Mouse (Mus musculus) intestine, embryonic 16.5 days (tissue): ENCODE results near the gene Cacna1g. TPM values are rescaled to one million over a fixed set of nuclear protein-coding genes. Genes with fewer than 3 reads are reported as not detected.

ENCODE experiments used
- ATAC-seq: fragments of 200-750 bp; cut with Nextera tagmentation; 2 replicates; pipeline ENCODE4 v1.8.0; 2017; ENCODE audit warnings: moderate TSS enrichment, moderate library complexity
- H3K27ac ChIP-seq: fragments of 300-500 bp; sonication (generic); 2 replicates; pipeline ENCODE4 v1.5.1; 2014; ENCODE audit warnings: mild to moderate bottlenecking, low read length
- H3K27me3 ChIP-seq: fragments of 300-500 bp; sonication (generic); replicated peaks from 2 replicates; pipeline ENCODE4 v1.6.1; 2014; ENCODE audit warnings: low read length, control low read depth, mixed read lengths; ENCODE audit not compliant: control insufficient read depth, insufficient read depth
- H3K36me3 ChIP-seq: fragments of 300-500 bp; sonication (generic); 2 replicates; pipeline ENCODE4 v1.6.1; 2014; ENCODE audit warnings: low read length, control low read depth; ENCODE audit not compliant: control insufficient read depth, insufficient read depth
- H3K4me1 ChIP-seq: fragments of 300-500 bp; sonication (generic); 2 replicates; pipeline ENCODE4 v1.6.1; 2014; ENCODE audit warnings: low read length, control low read depth, mixed read lengths; ENCODE audit not compliant: control insufficient read depth, insufficient read depth
- H3K4me2 ChIP-seq: fragments of 300-500 bp; sonication (generic); 2 replicates; pipeline ENCODE4 v1.6.1; 2014; ENCODE audit warnings: low read depth, low read length, control low read depth
- H3K4me3 ChIP-seq: fragments of 300-500 bp; sonication (generic); 2 replicates; pipeline ENCODE4 v1.5.1; 2014; ENCODE audit warnings: mild to moderate bottlenecking, low read length
- H3K9ac ChIP-seq: fragments of 300-500 bp; sonication (generic); 2 replicates; pipeline ENCODE4 v1.6.1; 2014; ENCODE audit warnings: low read depth, low read length
- H3K9me3 ChIP-seq: fragments of 300-500 bp; sonication (generic); 2 replicates; pipeline ENCODE4 v1.6.1; 2016; ENCODE audit warnings: low read length, control low read depth; ENCODE audit not compliant: control insufficient read depth
- WGBS: fragments of 180-500 bp; shearing (Covaris S2); extraction: QIAGEN DNeasy Blood & Tissue Kit; methylation state at CpG from one replicate; pipeline ENCODE4 v1.1.7; 2014; 5-methylcytosine and 5-hydroxymethylcytosine counted together
- polyA plus RNA-seq: library from polyadenylated mRNA; unstranded; fragments of >200 nt; fragmentation: Nextera tagmentation; extraction: Ambion mirVana; gene quantifications from 2 replicates; pipeline ENCODE4 v1.2.1, GENCODE M21; 2015

Cacna1g gene
- polyA plus RNA-seq, 1 experiment from 2014 or later = 4.9 TPM

- no peak overlapping the region for H3K9ac ChIP-seq
- H3K9me3 ChIP-seq = no peaks in the 10 kb centered on the region
- no peak overlapping the region for H3K4me3 ChIP-seq
- no peak overlapping the region for H3K27ac ChIP-seq
- no peak for ATAC-seq
- H3K27me3 ChIP-seq = peaks cover 5% of the 10 kb centered on the region; the same call in 1 of the 2 replicates
- H3K4me1 ChIP-seq = peaks cover 14% of the 10 kb centered on the region; the same call in 1 of the 2 replicates
- WGBS = 82% methylated on average over 13 of the region's 13 CpGs
- no peaks in the 10 kb centered on the region for H3K36me3 ChIP-seq
- no peak overlapping the region for H3K4me2 ChIP-seq
Observed at GRCm38 (mm10) chr11:94374276-94374948, 99.6 kb downstream of the Cacna1g start.

- WGBS = 15% methylated on average over 5 of the region's 5 CpGs
- no peak overlapping the region for H3K27ac ChIP-seq
Observed at GRCm38 (mm10) chr11:94370809-94371208, 103.2 kb downstream of the Cacna1g start.

GRCm38 (mm10) chr11:94369981-94370380, 104.0 kb downstream of the Cacna1g start:
- no peak for ATAC-seq
- H3K4me1 ChIP-seq = peaks cover 12% of the 10 kb centered on the region; the same call in 1 of the 2 replicates
- no peak overlapping the region for H3K4me2 ChIP-seq
- 75% methylated on average over 6 of the region's 6 CpGs for WGBS
- peaks cover 5% of the 10 kb centered on the region; the same call in 1 of the 2 replicates for H3K27me3 ChIP-seq
- H3K9me3 ChIP-seq = no peaks in the 10 kb centered on the region
- H3K9ac ChIP-seq = 0 out of 2 replicates have a peak overlapping the region, but pooled peaks have one; percentile 29
- no peak overlapping the region for H3K27ac ChIP-seq
- no peaks in the 10 kb centered on the region for H3K36me3 ChIP-seq
- no peak overlapping the region for H3K4me3 ChIP-seq

More at GRCm38 (mm10) chr11:94370809-94371208, 103.2 kb downstream of the Cacna1g start:
- peak; percentile 87 for ATAC-seq
- H3K4me3 ChIP-seq = no peak overlapping the region
- 0 out of 2 replicates have a peak overlapping the region, but pooled peaks have one; percentile 29 for H3K9ac ChIP-seq
- no peak overlapping the region for H3K4me2 ChIP-seq
- H3K27me3 ChIP-seq = peaks cover 5% of the 10 kb centered on the region; the same call in 1 of the 2 replicates
- peaks cover 12% of the 10 kb centered on the region; the same call in 1 of the 2 replicates for H3K4me1 ChIP-seq
- H3K36me3 ChIP-seq = no peaks in the 10 kb centered on the region
- no peaks in the 10 kb centered on the region for H3K9me3 ChIP-seq

GRCm38 (mm10) chr11:94365340-94365739, 108.7 kb downstream of the Cacna1g start:
- Histone ChIP-seq H3K4me3 (no peak overlapping the region), H3K9me3 (no peaks in the 10 kb centered on the region), H3K27ac (no peak overlapping the region), H3K27me3 (no peaks in the 10 kb centered on the region), H3K4me2 (no peak overlapping the region), H3K9ac (no peak overlapping the region), H3K36me3 (no peaks in the 10 kb centered on the region), H3K4me1 (peaks cover 2% of the 10 kb centered on the region; the same call in 1 of the 2 replicates)
- peak; percentile 40; the same call in 1 of the 2 replicates for ATAC-seq
- WGBS = 34% methylated on average over 3 of the region's 3 CpGs

GRCm38 (mm10) chr11:94363690-94364089, 110.3 kb downstream of the Cacna1g start:
- H3K36me3 ChIP-seq = no peaks in the 10 kb centered on the region
- no peaks in the 10 kb centered on the region for H3K27me3 ChIP-seq
- H3K9ac ChIP-seq = no peak overlapping the region
- H3K27ac ChIP-seq = no peak overlapping the region
- no peak overlapping the region for H3K4me3 ChIP-seq
- no peaks in the 10 kb centered on the region for H3K4me1 ChIP-seq
- WGBS = 82% methylated on average over 7 of the region's 7 CpGs
- ATAC-seq = no peak
- H3K9me3 ChIP-seq = no peaks in the 10 kb centered on the region
- no peak overlapping the region for H3K4me2 ChIP-seq

- no peaks in the 10 kb centered on the region for H3K9me3 ChIP-seq
- H3K4me1 ChIP-seq = no peaks in the 10 kb centered on the region
- no peak for ATAC-seq
- H3K27ac ChIP-seq = no peak overlapping the region
- H3K4me2 ChIP-seq = no peak overlapping the region
- H3K36me3 ChIP-seq = no peaks in the 10 kb centered on the region
- H3K27me3 ChIP-seq = no peaks in the 10 kb centered on the region
- no peak overlapping the region for H3K9ac ChIP-seq
- no peak overlapping the region for H3K4me3 ChIP-seq
- WGBS = 95% methylated on average over 5 of the region's 5 CpGs
Observed at GRCm38 (mm10) chr11:94362101-94362500, 111.9 kb downstream of the Cacna1g start.

GRCm38 (mm10) chr11:94361166-94361870, 112.7 kb downstream of the Cacna1g start:
- 92% methylated on average over 14 of the region's 14 CpGs for WGBS
- H3K9me3 ChIP-seq = no peaks in the 10 kb centered on the region
- no peaks in the 10 kb centered on the region for H3K36me3 ChIP-seq
- no peak overlapping the region for H3K9ac ChIP-seq
- no peak for ATAC-seq
- H3K27me3 ChIP-seq = no peaks in the 10 kb centered on the region
- no peaks in the 10 kb centered on the region for H3K4me1 ChIP-seq
- no peak overlapping the region for H3K27ac ChIP-seq
- no peak overlapping the region for H3K4me2 ChIP-seq
- no peak overlapping the region for H3K4me3 ChIP-seq

GRCm38 (mm10) chr11:94359168-94359567, 114.8 kb downstream of the Cacna1g start:
- Histone ChIP-seq H3K4me1 (no peaks in the 10 kb centered on the region), H3K4me3 (no peak overlapping the region)
- 93% methylated on average over 12 of the region's 12 CpGs for WGBS

More at GRCm38 (mm10) chr11:94359168-94359567, 114.8 kb downstream of the Cacna1g start:
- no peaks in the 10 kb centered on the region for H3K36me3 ChIP-seq
- H3K27ac ChIP-seq = no peak overlapping the region
- H3K9me3 ChIP-seq = no peaks in the 10 kb centered on the region
- ATAC-seq = no peak
- H3K9ac ChIP-seq = no peak overlapping the region
- no peaks in the 10 kb centered on the region for H3K27me3 ChIP-seq
- H3K4me2 ChIP-seq = no peak overlapping the region
